Mouse (Mus musculus): ENCODE results near the gene Dynll1. TPM values are rescaled to one million over a fixed set of nuclear protein-coding genes. Genes with fewer than 3 reads are reported as not detected.

Gene Dynll1
- 10 to 100 TPM; 95.3 to 98.8 TPM for total RNA-seq (2021)
- long read RNA-seq, experiment 1, transcript Dynll1-201 (3 exons, 2,030 nt) = major isoform, 29 of 30 reads
- long read RNA-seq, experiment 1, partial matches to known transcripts = 0 of 30 reads
- long read RNA-seq, experiment 1, other reads (novel, unspliced or antisense) = 0 of 30 reads
- long read RNA-seq, experiment 2, transcript Dynll1-201 (3 exons, 2,030 nt) = major isoform, 14 of 14 reads
- long read RNA-seq, experiment 2, partial matches to known transcripts = 0 of 14 reads
- long read RNA-seq, experiment 2, other reads (novel, unspliced or antisense) = 0 of 14 reads

DNA sequence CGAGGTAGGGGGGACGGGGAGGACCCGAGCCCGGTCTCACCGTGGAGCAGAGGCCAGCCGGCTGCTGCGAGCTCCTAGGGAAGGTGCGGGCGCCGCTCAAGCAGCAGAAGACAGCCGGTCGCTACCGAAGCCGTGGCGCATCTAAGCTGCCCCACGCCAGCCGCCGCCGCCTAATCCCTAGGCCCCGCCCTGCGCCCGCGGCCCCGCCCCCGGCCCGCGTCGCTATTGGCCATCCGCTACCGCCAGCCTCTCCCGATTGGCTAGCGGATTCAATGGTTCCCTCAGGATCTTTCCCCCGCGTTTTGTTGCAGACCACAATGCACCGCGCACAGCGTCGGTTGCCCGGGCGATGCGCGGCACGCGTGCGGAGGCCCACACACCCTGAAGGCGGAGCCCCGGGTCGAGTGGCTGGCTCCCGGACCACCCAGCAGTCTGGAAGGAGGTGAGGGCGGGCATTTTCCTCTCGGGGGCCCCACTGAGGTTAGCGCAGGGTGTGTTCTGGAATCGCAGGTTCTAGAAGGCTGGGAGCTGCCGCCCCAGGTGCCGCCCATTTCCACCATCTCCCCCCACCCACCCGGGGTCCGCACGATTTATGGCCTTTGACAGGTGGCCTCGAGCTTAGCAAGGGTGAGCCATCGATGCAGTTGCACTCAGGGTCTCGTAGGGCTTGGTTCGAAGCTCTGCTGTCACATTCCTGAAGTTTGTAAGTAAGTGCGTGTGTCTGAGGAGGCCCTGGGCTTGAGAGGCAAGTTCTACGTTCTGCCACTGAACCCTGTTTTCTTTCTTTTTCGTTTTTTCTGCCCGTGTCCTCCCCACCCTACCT is at the start of gene Dynll1:
TSS of gene Dynll1 (minus strand) at position 208 of the 823 bp plus-strand sequence.
- peak; percentile 99 to 100 for DNase-seq

DNA sequence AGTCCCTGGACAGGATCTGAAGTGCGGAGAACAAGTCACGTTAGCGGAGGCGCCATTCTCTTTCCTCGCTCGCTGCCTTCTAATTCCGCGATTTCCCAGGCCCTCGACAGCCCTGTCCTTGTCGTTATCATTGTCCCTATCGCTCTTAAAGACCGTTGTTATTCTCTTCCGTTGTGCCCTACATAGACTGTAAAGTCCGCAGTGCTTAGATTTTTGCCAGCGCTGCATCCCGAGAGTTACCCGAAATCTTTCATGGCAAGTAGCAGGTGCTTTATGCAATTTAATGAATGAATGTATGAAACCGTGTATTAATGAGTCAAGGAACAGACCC is 48.4 kb upstream of the Dynll1 start:
- no peak for DNase-seq

DNA sequence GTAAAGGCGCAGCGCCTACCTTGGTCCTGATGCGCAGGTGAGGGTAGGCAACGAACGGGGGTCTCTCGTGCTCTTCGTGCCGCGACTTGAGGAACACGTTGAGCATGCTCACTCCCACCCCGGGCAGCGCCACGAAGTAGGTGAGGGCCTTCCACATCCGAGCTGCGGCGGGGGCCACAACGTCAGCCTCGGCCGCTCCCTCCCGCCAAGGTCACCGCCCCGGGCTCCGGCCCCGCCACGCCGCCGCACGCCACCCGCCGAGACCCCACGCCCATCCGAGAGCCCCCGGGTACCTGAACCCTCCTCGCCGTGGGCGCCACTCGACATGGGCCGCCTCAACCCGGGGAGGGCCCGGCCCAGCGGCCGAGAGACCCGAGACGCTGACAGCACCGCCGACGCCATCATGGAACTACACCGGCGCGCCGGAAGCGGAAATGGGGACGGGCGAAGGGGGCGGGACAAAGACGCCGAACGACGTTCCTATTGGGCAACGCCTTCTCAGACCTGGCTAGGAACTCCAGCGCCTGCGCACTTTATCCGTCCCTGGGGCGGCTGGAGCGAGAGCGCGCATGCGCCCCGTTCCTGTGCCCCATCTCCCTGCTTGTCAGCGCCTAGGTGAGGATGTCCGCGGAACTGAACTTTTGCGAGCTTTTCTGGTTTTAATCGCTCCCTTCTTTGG is 47.9 kb upstream of the Dynll1 start, which contains the start of gene Cox6a1:
TSS of gene Cox6a1 (minus strand) at position 436 of the 679 bp plus-strand sequence.
- DNase-seq = peak; percentile 97 to 99

DNA sequence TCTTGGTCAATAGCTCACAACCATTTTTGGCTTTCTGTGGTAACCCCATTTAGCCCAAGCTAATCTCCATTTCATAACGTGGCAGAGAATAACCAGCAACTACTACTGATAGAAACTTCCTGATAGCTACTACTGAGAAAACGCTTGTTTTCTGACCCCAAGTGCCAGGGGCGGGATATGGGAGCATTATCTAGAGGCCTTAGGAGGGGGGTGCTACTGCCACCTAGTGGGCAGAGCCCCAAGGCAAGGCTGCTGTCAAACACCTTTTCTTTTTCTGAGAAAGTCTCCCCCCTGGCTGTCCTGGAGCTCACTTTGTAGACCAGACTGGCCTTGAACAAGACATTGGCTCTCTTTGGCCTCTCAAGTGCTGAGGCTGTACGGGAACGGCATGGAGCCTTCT is 46.8 kb upstream of the Dynll1 start:
- peak; percentile 84 to 88 for DNase-seq

DNA sequence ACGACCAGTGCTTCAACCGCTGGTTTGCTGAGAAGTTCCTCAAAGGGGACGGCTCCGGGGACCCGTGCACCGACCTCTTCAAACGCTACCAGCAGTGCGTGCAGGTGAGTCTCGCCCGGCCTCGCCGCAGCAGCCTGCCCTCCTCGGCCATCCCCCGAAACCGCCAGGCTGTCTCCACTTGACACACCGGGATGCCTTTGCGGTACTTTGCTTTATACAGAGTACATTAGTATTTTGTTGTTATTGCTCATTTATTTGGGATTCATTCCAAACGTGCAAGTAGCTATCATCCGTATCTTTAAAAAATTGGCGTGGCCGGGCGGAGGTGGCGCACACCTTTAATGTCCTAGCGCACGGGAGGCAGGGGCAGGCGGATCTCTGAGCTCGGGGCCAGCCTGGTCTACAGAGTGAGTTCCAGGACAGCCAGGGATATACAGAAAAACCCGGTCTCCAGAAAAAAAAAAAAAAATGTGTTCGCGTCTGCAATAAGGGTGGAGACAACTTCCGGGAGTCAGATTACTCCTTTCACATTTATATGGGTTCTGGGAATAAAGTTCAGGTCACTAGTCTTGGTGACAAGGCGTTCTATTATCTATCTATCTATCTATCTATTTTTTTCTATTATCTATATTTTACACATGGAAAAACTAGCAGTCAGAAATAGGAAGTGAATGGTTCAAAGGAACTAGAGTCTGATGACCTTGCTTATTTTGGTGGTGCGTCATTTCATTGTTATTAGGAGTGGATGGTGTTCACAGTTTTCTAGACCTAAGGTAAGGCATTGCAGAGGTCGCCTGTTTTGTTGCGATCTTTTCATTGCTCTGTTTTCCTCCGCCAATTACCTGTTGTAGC is 40.7 kb upstream of the Dynll1 start:
- no peak for DNase-seq

DNA sequence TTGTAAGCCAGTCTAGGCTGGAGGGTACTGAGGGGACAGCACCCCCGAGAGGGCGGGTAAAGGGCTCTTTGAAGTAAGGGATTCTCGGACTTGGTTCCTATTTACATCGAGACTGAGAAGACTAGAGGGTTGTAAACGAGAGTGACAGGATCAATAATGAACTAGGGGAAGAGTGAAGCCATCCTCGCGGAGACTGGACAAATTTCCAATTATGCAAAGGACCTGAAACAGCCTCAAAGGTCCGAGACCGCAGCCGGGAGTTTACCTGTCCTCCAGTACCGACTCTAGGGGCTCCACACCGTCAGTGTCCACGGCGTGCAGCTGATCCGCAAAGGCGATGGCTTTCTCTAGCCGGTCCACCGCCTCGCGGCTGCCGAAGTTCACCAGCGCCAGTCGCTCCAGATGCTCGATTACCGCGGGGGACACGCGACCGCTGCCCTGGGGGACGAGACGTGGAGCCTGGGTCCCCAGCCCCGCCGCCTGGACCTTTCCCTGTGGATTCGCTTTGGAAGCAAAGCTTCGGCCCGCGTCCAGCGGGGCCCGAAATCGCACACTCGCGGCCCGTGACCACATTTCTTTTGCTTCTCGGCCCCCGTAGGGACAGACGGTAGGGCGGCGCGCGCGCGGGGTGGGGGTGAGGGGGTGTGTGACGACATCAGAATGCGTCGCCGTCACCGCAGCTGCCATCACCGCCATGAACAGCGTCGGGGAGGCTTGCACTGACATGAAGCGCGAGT is 39.9 kb upstream of the Dynll1 start, which contains the start of the genes Gatc and Triap1:
TSS of gene Gatc (minus strand) at position 602 of the 737 bp plus-strand sequence.
TSS of gene Triap1 (plus strand) at position 649 of the 737 bp plus-strand sequence.
- peak; percentile 90 to 93 for DNase-seq

DNA sequence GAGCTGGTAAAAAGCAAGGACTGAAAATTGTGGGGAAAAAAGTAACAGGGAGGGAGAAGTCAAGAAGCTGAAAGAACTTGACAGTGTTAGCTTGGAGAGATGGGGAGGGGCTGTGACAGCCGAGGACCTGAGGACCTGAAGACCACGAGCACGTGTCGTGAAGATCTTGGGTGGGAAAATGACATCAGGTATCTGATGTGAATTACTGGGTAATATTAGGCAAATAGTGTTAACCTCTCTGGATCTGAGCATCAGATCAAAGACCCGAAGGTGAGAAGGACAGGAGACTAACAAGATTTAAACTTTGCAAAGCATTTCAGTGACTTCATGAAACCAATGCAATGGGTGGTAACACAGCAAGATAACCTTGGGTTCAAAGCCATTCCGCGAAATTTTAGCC is 39.2 kb upstream of the Dynll1 start:
- no peak for DNase-seq

DNA sequence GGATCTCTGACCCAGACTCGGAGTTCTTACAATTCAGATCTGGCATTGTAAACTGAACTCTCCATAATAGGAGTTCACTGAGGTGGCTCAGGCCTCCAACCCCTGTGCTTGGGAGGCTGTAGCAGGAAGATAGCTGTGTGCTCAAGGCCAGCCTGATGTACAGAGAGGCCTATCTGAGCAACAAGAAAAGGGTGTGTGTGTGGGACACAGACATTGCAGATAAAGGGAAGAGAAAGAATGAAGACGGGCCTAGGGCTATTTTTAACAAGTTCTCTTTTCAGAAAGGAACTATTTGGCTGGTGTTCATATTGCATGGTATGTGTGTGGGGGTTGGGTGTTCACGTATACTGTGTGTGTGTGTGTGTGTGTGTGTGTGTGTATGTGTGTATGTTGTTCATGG is 32.8 kb upstream of the Dynll1 start:
- DNase-seq = no peak

DNA sequence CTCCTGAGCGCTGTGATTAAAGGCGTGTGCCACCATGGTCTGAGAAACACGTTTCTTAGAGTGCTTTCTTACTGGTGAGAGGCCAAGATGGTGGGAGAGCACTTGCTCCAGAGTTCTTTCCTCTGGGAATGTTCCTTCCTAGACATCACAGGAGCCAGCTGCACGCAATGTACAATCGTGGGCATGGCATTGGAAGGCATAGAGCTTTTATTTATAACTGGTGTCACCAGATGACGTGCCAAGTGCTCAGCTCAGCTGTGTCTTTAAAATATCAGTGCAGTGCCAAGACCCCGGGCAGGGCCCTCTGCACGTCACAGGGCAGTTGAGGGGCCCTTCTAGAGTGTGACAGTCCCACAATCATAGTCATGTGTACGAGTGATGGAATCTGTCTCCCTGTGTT is 30.2 kb upstream of the Dynll1 start:
- DNase-seq = peak in 1 of 2 experiments; percentile 41

DNA sequence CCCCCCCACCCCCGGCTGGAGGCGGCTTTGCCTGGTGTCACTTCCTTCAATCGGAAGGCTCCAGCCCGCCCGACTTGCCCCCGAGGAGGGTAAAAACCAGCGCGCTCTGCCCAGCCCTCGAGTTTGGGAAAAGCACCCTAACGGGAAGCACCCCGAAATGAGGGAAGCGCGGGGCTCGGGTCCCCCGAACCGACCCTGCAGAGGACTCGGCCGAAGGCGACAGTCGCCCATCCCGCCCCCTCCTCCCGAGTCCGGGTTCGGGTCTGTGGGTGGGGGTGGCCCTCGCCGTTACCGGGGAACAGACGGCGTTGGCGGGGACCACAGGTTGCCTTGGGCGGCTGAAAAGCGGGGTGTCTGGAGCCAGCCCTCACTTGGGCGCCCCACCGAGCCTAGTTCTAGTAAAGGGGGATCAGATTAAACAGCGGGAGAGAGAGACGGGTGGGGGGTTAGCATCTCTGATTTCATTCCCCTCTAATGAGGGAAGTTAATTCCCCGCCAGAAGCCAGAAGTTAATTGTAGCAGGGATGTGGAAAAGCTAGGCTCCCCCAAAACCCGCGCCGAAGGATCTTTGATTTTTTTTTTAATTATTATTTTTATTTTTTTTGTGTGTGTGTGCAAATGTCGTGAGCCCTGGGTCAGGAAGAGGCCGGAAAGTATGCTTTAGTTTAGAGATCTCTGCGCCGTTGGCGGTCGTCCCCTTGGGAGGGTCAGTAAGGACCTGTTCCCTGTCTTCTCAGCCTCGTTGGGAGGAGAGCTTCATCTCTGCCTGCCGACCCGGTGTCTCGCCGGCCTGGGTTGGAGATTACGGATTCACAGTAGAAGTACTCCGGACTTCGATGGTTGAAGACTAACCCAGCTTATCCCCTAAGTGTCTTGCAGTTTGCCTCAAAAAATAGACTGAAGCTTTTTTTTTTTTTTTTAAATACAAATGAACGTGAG is 27.1 kb upstream of the Dynll1 start:
- peak; percentile 34 to 56 for DNase-seq

DNA sequence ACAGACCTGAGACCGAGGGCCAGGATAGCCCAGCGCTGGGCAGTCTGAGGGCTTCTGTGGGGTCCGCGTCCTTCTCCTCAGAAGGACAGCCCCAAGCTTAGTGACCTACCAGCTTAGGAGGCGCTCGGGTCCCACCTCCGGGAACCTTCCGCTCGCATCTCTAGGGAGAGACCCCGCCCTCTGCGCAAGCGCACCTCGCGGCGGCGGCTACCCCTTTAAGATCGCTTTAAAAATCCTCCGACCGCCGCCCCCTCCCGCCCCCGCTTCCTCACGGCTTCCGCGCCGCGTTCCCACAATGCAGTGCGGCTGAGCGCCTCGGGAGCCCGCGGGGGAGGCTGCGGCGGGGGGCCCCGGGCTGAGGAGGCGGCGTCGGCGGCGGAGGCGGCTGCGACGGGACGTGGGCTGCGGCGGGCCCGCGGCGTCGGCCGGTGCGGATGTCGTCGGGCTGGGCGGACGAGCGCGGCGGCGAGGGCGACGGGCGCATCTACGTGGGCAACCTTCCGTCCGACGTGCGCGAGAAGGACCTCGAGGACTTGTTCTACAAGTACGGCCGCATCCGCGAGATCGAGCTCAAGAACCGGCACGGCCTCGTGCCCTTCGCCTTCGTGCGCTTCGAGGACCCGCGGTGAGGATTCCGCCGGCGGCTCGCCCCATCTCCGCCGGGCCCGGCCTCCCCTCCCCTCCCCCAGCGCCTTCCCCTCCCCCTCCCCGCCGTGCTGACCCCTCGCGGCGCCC is 26.2 kb upstream of the Dynll1 start, which contains the start of gene Srsf9:
TSS of gene Srsf9 (plus strand) at position 303 of the 735 bp plus-strand sequence.
- peak; percentile 96 to 97 for DNase-seq

DNA sequence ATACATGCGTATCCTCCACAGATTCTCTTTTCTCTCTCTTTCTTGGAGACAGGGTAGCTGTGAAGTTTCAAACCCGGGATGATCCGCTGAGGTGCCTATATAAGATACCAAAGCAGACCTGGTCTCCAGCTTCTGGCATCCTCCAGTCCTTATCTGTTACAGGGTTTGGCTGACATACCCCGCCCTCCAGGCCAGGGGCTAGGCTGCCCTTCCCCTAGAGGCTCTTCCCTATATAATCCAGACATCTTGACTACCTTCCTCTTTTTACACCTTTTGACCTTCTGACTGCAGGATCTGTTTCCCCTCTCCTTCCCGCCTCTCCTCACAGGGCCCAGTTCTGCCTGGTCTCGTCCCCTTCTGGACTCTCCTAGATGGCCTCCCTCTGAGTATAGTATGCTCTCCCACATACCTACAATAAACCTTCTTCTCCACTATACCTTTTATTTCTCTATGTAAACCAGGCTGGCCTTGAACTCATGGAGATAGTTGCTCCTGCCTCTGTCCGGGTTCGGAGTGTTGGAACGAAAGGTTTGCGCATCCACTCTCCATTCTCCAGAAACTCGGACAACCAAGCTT is 25.5 kb upstream of the Dynll1 start:
- DNase-seq = no peak

DNA sequence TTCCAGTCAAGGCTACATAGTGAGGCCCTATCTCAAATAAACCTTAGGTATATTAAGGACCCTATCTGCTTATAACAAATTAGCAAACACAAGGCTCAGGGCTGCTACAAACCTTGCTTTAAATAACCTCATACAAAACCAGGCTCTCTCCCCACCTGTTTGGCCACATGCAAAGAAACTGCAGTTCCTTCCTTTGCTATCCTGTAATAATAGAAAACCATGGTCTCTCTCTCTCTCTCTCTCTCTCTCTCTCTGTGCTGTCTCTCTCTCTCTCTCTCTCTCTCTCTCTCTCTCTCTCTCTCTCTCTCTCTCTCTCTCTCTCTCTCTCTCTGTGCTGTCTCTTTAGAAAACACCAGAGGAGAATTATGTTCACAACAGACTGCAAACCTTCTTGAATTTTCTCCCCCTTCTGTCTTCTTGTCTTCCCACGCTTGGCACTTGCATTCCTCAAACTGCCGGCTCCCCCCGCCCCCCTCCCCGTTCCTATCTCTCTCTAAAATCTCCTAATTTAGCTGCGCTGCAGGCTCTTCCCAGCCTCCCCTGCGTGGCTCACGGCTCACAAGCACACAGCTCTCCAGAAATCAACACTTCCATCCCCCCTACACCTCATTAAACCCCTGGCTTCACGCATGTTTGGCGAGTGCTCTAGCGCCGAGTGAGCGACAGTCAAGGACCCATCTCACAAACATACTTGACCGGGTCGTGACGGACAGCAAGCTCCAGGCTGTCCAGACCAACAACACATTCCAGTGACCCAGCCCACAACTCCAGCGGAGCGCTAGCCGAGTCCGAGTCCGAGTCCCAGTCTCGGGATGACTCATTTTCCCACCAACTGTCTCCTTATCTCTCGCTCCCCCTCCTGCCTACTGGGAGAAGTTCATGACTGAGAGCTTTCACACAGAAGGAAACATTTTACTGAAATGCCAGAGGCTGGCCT is 18.5 kb upstream of the Dynll1 start:
- DNase-seq = peak; percentile 82 to 86

DNA sequence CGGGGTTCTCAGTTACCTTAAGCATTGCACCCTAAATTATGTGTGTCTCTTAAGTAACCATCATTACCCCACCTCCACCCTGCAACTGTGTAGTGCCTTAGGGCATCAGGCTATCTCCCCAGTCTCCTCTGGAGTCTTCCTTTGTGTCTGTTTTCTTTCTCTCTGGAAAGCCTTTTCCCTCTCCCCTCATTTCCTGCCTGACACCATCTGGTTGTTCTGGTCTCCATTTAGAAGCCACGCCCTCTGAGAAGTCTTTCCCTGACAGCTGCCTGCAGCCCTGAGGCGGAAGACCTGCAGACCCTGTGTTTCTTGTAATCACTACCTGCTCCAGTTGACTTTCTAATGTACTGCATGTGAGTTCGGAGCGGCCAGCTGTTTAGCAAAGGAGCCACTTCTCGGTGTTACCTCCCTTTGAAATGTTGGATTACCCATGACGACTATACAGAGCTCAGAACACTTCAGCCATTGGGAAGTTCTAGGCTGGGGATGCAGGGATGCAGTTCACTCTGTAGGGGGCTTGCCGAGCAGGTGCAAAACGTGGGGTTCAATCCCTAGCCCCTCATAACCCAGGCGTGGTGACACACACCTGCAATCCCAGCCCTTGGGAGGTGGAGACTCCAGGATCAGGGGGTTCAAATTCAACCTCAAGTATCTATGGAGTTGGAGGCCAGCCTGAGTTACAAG is 17.0 kb upstream of the Dynll1 start:
- peak; percentile 35 for DNase-seq

DNA sequence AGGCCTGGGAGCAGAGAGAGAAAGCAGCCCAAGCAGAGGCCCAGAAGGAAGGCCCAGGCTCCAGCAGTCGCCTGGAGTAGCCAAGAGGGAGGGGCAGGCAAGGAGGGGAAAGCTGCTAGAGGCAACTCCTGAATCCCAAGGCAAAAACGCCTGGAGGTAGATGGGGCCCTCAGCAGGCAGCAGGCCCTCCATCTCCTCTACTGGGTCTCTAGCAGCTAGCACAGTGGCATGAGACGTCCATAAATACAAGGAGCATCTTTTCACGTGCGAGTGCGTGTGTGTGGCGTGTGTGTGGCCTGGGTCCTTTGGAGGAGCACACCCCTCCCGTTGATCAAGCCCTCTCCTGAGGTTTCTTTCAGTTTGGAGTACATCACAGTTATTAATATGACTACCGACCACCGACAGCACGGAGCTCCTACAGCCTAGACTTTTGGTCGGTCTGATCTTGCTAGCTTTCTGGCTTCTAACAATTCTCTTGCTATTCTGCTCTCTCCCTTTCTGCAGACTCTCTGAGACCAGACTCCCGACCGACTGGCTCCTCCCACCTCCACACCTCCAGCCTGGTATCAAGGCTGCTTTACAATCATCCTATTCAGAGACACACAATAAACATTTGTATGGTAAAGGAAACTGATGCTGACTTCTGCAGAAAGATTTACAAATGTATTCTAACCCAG is 16.3 kb upstream of the Dynll1 start:
- DNase-seq = no peak

DNA sequence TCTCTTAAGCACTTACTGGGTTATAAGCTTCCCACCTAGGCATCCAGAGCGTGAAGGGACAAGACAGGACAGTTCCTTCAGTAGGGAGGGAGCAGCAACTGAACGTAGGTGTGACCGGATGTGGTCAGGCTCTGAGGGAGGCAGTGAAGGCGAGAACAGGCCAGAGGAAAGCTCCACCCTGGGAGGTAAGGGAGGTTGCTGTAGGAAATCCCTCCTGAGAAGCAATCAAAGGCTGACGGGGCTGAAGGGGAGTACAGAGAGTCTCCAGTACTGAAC is 12.8 kb upstream of the Dynll1 start:
- DNase-seq = no peak
